Mouse (Mus musculus) forebrain, postnatal 0 days (tissue): ENCODE measurements around the gene Elf3. TPM values are rescaled to one million over a fixed set of nuclear protein-coding genes. Genes with fewer than 3 reads are reported as not detected.

Source experiments
- ATAC-seq: fragments of 200-750 bp; cut with Nextera tagmentation; 2 replicates; pipeline ENCODE4 v1.8.0; 2017; ENCODE audit warnings: mild to moderate bottlenecking, moderate library complexity
- DNase-seq: peaks from one replicate; pipeline ENCODE4 v3.0.0-alpha.2; 2015
- H3K27ac ChIP-seq: fragments of 300-500 bp; sonication (generic); 2 replicates; pipeline ENCODE4 v1.5.1; 2014; ENCODE audit warnings: low read depth, mild to moderate bottlenecking, antibody characterized with exemption, low read length, moderate library complexity, mixed read lengths
- H3K27me3 ChIP-seq: fragments of 300-500 bp; sonication (generic); 2 replicates; pipeline ENCODE4 v1.6.1; 2014; ENCODE audit warnings: mild to moderate bottlenecking, low read length, mixed read lengths; ENCODE audit not compliant: insufficient read depth
- H3K36me3 ChIP-seq: fragments of 300-500 bp; sonication (generic); 2 replicates; pipeline ENCODE4 v1.6.1; 2014; ENCODE audit warnings: mild to moderate bottlenecking, moderate library complexity; ENCODE audit not compliant: insufficient read depth
- H3K4me1 ChIP-seq: fragments of 300-500 bp; sonication (generic); 2 replicates; pipeline ENCODE4 v1.6.1; 2014; ENCODE audit warnings: antibody characterized with exemption; ENCODE audit not compliant: insufficient read depth
- H3K4me2 ChIP-seq: fragments of 300-500 bp; sonication (generic); 2 replicates; pipeline ENCODE4 v1.6.1; 2014; ENCODE audit warnings: low read depth, mild to moderate bottlenecking, moderate library complexity
- H3K4me3 ChIP-seq: fragments of 300-500 bp; sonication (generic); 2 replicates; pipeline ENCODE4 v1.5.1; 2014; ENCODE audit warnings: low read depth, low read length, mixed read lengths
- H3K9ac ChIP-seq: fragments of 300-500 bp; sonication (generic); 2 replicates; pipeline ENCODE4 v1.6.1; 2014; ENCODE audit warnings: mild to moderate bottlenecking
- H3K9me3 ChIP-seq: fragments of 300-500 bp; sonication (generic); 2 replicates; pipeline ENCODE4 v1.6.1; 2016; ENCODE audit warnings: low read length
- CTCF ChIP-seq: sonication (generic); IDR thresholded peaks from 2 replicates; pipeline ENCODE4 v1.5.1; 2016; ENCODE audit warnings: antibody characterized with exemption, control low read depth, low read depth
- whole genome bisulfite sequencing: fragments of 180-500 bp; shearing (Covaris S2); extraction: QIAGEN DNeasy Blood & Tissue Kit; methylation state at CpG from one replicate; pipeline ENCODE4 v1.1.7; 2014; 5-methylcytosine and 5-hydroxymethylcytosine counted together
- polyA plus RNA-seq: library from polyadenylated mRNA; unstranded; fragments of >200 nt; fragmentation: Nextera tagmentation; extraction: Ambion mirVana; gene quantifications from 2 replicates; pipeline ENCODE4 v1.2.1, GENCODE M21; 2015
- total RNA-seq: library from RNA; depleted of rRNA; stranded (reverse); fragments of >200 nt; gene quantifications from 2 replicates; pipeline ENCODE4 v1.2.3, GENCODE M21; 2014; rRNA removed

Elf3 gene
- total RNA-seq = 0.08 TPM in 1 of 2 replicates, not detected in the other
- polyA plus RNA-seq = 0.21 and 0.31 TPM in 2 replicates

DNA sequence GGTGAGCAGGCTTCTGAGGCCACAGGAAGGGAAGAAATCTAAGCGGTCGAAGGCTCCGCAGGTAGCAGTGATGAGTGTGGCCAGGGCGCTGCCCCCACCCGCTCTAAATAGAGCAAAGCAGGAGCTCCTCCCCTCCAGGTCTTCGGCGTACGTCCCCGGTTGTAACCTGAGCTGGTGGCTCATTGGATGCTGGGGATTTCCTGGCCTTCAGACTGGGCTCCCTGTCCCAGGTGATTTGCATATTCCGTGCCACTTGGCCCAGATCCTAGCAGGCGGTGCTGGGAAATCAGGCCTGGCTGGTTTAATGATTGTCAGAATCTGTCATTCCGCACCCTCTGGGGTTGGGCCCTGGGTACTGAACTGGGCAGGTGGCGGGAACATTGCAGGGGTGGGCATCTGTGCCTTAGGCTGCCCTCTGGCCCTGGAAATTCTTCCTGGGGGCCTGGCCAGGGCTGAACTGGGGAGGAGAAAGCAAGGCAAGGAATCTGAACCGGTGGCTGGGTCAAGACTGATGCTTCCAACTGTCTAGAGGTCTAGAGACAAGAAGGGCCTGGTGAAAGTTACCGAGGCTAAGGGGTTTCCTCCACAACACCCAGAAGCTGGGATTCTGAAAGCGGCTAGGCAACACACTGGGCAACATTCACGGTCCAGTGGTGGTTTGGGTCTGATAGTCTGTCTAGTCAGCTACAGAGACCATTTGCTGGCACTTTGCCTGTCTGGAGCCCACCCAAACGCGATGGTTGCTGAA lies at the start of gene Elf3:
TSS of gene Elf3 (minus strand) at position 189 of the 748 bp plus-strand sequence.
- 0 out of 2 replicates have a peak within 1 kb of the TSS, but pooled peaks have one; percentile 14 for H3K9ac ChIP-seq
- H3K4me2 ChIP-seq = peak within 1 kb of the TSS; percentile 44
- no peak for TF ChIP-seq CTCF
- ATAC-seq = peak; percentile 27
- DNase-seq = no peak
- H3K4me3 ChIP-seq = peak within 1 kb of the TSS; percentile 22
- 11% methylated on average over 19 of the region's 19 CpGs for WGBS
- H3K9me3 ChIP-seq = no peaks in the 10 kb centered on the region
- H3K4me1 ChIP-seq = peaks cover 9% of the 10 kb centered on the region; the same call in 1 of the 2 replicates
- 0 out of 2 replicates have a peak within 1 kb of the TSS, but pooled peaks have one; percentile 17 for H3K27ac ChIP-seq
- H3K27me3 ChIP-seq = no peaks in the 10 kb centered on the region
- H3K36me3 ChIP-seq = peaks cover 16% of the 10 kb centered on the region

DNA sequence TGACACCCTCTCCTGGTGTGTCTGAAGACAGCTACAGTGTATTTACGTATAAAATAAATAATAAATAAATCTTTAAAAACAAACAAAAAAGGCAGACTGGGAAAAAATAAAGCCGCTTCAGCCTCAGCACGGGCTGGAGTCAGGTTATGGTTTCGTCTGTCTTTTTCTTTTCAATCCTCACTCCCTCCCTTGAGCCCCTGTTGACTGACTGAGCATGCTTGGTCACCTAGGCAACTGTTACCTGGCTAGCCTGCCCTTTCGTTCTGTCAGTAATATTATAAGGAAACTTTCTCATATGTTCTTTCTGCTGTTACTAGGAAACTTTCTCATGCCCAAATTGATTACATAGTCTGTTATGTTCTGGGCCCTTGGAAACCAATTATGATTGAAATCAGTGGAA lies 32.5 kb upstream of the Elf3 start:
- DNase-seq = no peak
- Histone ChIP-seq H3K36me3 (peaks cover 7% of the 10 kb centered on the region), H3K4me3 (no peak overlapping the region), H3K27ac (no peak overlapping the region), H3K27me3 (no peaks in the 10 kb centered on the region), H3K4me2 (no peak overlapping the region), H3K4me1 (no peaks in the 10 kb centered on the region), H3K9ac (no peak overlapping the region), H3K9me3 (no peaks in the 10 kb centered on the region)
- ATAC-seq = no peak
- 67% methylated on average over 5 of the region's 5 CpGs for WGBS
- no peak for TF ChIP-seq CTCF

DNA sequence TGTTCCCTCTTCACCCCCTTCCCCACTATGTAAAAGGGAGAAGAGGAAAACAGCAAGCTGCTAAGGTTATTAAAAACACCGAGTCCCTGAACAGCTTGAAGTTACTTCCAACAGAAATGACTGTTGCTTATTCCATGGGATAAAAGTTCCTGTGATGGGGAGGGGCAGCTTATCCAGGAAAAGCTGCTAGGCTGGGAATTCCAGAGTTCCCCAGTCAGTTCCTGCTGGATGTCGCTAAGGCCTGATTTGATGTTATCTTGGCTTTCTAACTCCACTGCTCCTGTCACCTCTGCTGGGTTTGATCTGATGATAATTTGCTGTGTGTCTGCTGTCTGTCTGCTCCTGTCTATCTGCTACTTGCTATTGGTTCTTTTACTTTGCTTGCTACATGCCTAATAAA lies 27.9 kb upstream of the Elf3 start:
- H3K27me3 ChIP-seq = no peaks in the 10 kb centered on the region
- no peak overlapping the region for H3K27ac ChIP-seq
- H3K4me3 ChIP-seq = no peak overlapping the region
- no peak for ATAC-seq
- H3K4me2 ChIP-seq = no peak overlapping the region
- WGBS = 84% methylated on average over 2 of the region's 2 CpGs
- H3K9ac ChIP-seq = no peak overlapping the region
- DNase-seq = no peak
- no peaks in the 10 kb centered on the region for H3K4me1 ChIP-seq
- no peak for TF ChIP-seq CTCF
- H3K36me3 ChIP-seq = no peaks in the 10 kb centered on the region
- no peaks in the 10 kb centered on the region for H3K9me3 ChIP-seq

DNA sequence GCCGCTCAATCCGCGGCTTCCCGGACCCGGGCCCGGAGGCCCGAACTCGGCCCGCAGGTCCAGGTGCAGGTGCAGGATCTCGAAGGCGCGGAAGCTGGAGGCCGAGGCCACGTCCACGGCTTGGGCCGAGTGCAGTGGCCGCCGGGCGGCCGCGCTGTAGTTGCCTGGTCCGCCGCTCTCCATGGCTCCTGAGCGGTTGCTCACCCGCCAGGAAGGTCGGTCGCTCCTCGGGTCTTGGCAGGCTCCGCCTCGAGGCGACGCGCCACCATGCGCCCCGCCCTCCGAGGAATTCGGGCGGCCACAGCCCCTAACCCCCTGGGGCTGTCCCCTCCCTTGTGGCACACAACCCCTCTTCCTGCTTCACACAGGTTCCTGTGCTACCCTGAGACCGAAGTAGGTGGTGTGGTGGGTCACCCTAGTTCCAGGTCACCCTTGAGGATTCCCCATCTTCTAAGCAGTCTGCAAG lies 25.5 kb upstream of the Elf3 start, which contains the start of gene Rnpep:
TSS of gene Rnpep (minus strand) at position 259 of the 466 bp plus-strand sequence.
- under 1% methylated on average over 39 of the region's 39 CpGs for WGBS
- 0 out of 2 replicates have a peak, but pooled peaks have one; percentile 12 for TF ChIP-seq CTCF
- ATAC-seq = peak; percentile 90
- Histone ChIP-seq H3K9me3 (no peaks in the 10 kb centered on the region), H3K27ac (peak within 1 kb of the TSS; percentile 95), H3K4me2 (peak within 1 kb of the TSS; percentile 76), H3K36me3 (no peaks in the 10 kb centered on the region), H3K9ac (peak within 1 kb of the TSS; percentile 95), H3K4me1 (no peaks in the 10 kb centered on the region), H3K4me3 (peak within 1 kb of the TSS; percentile 69), H3K27me3 (no peaks in the 10 kb centered on the region)
- DNase-seq = peak; percentile 83

DNA sequence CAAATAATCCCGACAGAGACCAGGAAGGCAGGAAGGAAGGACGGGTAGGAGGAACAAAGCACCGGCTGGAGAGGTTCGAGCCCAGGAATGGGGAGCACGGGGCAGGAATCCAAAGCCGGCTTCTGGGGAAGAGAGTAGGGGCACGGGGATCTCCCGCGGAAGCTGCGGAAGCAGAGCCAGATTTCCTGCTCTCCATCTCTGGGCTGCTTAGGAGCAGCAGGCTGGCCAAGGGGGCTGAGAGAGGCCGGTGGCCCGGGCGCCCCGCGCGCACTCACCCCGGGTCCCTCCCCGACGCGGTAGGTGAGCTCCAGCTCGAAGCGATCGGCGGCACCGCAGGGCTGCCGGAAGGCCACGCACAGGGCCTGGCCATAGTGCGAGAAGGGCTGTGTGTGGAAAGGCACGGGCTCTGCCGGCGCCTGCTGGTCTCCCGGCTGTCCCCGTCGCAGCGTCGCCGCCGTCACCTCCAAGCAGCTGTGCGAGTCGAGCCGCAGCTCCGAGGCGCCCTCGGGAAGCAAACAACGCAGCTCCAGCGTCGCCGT lies 25.0 kb upstream of the Elf3 start:
- Histone ChIP-seq H3K4me2 (peak overlapping the region; percentile 76), H3K27ac (peak overlapping the region; percentile 95), H3K9ac (peak overlapping the region; percentile 95), H3K4me1 (no peaks in the 10 kb centered on the region), H3K4me3 (peak overlapping the region; percentile 69), H3K9me3 (no peaks in the 10 kb centered on the region), H3K27me3 (no peaks in the 10 kb centered on the region), H3K36me3 (peaks cover 4% of the 10 kb centered on the region; the same call in 1 of the 2 replicates)
- WGBS = under 1% methylated on average over 46 of the region's 48 CpGs
- ATAC-seq (peak; percentile 79), DNase-seq (peak; percentile 79)
- TF ChIP-seq CTCF = no peak

DNA sequence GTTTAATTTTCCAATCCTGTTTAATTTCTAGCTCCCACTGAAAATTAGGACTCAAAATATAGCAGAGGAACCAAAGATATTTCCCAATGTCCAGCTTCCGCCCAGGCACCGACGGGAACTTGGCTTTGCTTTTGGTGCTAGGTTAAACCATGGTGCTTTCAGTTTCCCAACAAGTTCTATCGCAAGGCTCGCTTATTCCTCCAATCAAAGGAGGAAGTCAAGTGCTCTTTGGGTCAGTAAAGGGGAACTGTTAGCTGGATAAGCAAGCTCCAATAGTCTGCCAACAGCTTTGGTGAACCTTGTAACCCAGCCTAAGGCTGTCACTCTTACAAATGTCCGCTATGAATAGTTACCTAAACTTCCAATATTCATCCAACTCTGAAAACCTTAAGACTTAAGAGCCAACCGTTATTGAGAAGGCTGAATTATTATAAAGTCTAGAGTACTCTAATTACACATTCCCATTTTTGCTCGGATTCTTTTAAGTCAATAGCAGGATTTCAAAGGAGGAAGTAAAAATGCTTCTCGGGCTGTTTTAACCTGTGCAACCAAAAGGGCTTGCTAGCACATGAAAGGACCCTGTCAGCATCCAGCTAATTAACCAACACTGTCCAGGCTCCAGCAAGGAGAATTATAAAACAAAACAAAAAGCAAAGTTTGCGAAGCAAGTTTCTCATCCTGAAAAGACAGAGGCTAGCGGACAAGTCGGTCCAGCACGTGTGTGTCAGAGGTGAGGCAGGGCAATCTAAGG lies 24.3 kb upstream of the Elf3 start:
- Histone ChIP-seq H3K9ac (peak overlapping the region; percentile 95), H3K27ac (0 out of 2 replicates have a peak overlapping the region, but pooled peaks have one; percentile 95), H3K4me2 (peak overlapping the region; percentile 76), H3K36me3 (peaks cover 9% of the 10 kb centered on the region; the same call in 1 of the 2 replicates), H3K4me3 (peak overlapping the region; percentile 69), H3K27me3 (no peaks in the 10 kb centered on the region), H3K9me3 (no peaks in the 10 kb centered on the region), H3K4me1 (no peaks in the 10 kb centered on the region)
- DNase-seq = no peak
- TF ChIP-seq CTCF = no peak
- no peak for ATAC-seq
- 30% methylated on average over 13 of the region's 13 CpGs for WGBS
